Mouse (Mus musculus): ENCODE results near the gene Rnf114. TPM values are rescaled to one million over a fixed set of nuclear protein-coding genes. Genes with fewer than 3 reads are reported as not detected.

Gene Rnf114
- polyA plus RNA-seq, 1 experiment from 2014 or later: 83.2 TPM

- no peak for ATAC-seq (ENCODE audit: insufficient number of reproducible peaks, insufficient read depth, low FRiP score, low read depth)
- no peak overlapping the region for H3K4me3 ChIP-seq (ENCODE audit: low read depth, low read length)
- H3K9ac ChIP-seq (replicated peaks; ENCODE audit: low read depth, low read length): no peak overlapping the region
- peaks cover under 1% of the 10 kb centered on the region; the same call in 1 of the 2 replicates for H3K36me3 ChIP-seq (ENCODE audit: control insufficient read depth, insufficient read depth, low read length)
- H3K27me3 ChIP-seq (ENCODE audit: control insufficient read depth, insufficient read depth, low read length): peaks cover 8% of the 10 kb centered on the region
- 33% methylated on average over 10 of the region's 10 CpGs for WGBS
- H3K9me3 ChIP-seq (ENCODE audit: control insufficient read depth, low read depth, low read length): no peaks in the 10 kb centered on the region
- no peak overlapping the region for H3K27ac ChIP-seq (ENCODE audit: low read length)
- peaks cover 13% of the 10 kb centered on the region; the same call in 1 of the 2 replicates for H3K4me1 ChIP-seq (ENCODE audit: control insufficient read depth, insufficient read depth, low read length)
- no peak overlapping the region for H3K4me2 ChIP-seq (replicated peaks; ENCODE audit: low read depth, low read length)
Measured at GRCm38 (mm10) chr2:167536320-167536945, 44.0 kb downstream of the Rnf114 start.

GRCm38 (mm10) chr2:167537476-167538297, 45.2 kb downstream of the Rnf114 start, which contains the start of gene Snai1:
TSS of gene Snai1 (plus strand) at chr2:167538195.
- Histone ChIP-seq H3K4me3 (ENCODE audit: low read depth, low read length) (peak within 1 kb of the TSS; percentile 45), H3K4me2 (replicated peaks; ENCODE audit: low read depth, low read length) (peak within 1 kb of the TSS; percentile 84), H3K36me3 (ENCODE audit: control insufficient read depth, insufficient read depth, low read length) (peaks cover 7% of the 10 kb centered on the region; the same call in 1 of the 2 replicates), H3K4me1 (ENCODE audit: control insufficient read depth, insufficient read depth, low read length) (peaks cover 26% of the 10 kb centered on the region), H3K9me3 (ENCODE audit: control insufficient read depth, low read depth, low read length) (no peaks in the 10 kb centered on the region), H3K27me3 (ENCODE audit: control insufficient read depth, insufficient read depth, low read length) (peaks cover 8% of the 10 kb centered on the region), H3K27ac (ENCODE audit: low read length) (peak within 1 kb of the TSS; percentile 35; the same call in 1 of the 2 replicates), H3K9ac (replicated peaks; ENCODE audit: low read depth, low read length) (peak within 1 kb of the TSS; percentile 25; the same call in 1 of the 2 replicates)
- under 1% methylated on average over 58 of the region's 58 CpGs for WGBS
- peak; percentile 96 for ATAC-seq (ENCODE audit: insufficient number of reproducible peaks, insufficient read depth, low FRiP score, low read depth)

- H3K9ac ChIP-seq (replicated peaks; ENCODE audit: low read depth, low read length): peak overlapping the region; percentile 25; the same call in 1 of the 2 replicates
Measured at GRCm38 (mm10) chr2:167538671-167539306, 46.3 kb downstream of the Rnf114 start.

DNA sequence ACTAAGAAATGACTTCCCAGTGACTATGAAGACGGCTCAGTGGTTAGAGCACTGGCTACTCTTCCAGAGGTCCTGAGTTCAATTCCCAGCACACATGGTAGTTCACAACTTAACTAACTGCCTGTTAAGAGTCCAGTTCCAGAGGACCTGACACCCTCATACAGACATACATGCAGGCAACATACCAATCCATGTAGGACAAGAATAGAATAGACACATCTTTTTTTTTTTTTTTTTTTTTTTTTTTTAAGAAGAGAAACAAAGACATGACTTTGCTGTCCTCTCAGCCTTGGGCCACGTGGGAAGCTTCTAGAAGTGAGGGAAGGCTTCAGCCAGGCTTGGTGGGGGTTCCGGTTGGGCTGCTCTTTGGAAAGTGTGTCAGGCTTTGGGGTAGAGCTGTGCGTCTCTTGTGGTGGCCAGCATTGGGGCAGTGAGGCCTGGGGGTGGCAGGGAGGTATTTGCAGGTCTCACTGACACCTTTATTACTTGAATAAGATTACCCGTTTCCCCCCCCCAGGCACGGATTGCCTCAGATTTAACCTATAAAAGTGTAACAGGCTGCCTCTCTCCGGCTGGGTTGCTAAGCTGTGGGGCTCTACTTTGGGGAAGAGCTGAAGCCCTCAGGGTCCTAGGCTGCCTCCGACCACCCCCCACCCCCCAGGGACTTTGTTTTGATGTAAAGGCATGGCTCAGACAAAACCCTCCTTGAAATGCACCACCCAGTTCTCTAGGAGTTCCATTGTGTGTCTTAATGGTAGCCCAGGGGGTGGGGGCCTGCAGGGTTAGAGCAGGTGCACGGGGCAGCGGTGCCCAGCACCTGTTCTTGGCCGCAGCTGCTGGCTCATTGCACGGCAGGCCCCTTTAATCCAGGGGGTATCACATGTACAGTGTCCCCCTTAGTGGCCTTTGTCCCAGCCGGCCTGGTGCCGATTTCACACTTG, 47.4 kb downstream of the Rnf114 start:
- Histone ChIP-seq H3K4me3 (ENCODE audit: low read depth, low read length) (peak overlapping the region; percentile 45), H3K4me1 (ENCODE audit: control insufficient read depth, insufficient read depth, low read length) (peaks cover 44% of the 10 kb centered on the region), H3K9ac (replicated peaks; ENCODE audit: low read depth, low read length) (no peak overlapping the region; the same call in 1 of the 2 replicates), H3K9me3 (ENCODE audit: control insufficient read depth, low read depth, low read length) (no peaks in the 10 kb centered on the region), H3K27me3 (ENCODE audit: control insufficient read depth, insufficient read depth, low read length) (peaks cover 8% of the 10 kb centered on the region), H3K36me3 (ENCODE audit: control insufficient read depth, insufficient read depth, low read length) (peaks cover 7% of the 10 kb centered on the region; the same call in 1 of the 2 replicates), H3K4me2 (replicated peaks; ENCODE audit: low read depth, low read length) (peak overlapping the region; percentile 84), H3K27ac (ENCODE audit: low read length) (no peak overlapping the region)
- ATAC-seq (ENCODE audit: insufficient number of reproducible peaks, insufficient read depth, low FRiP score, low read depth): no peak
- WGBS: 35% methylated on average over 14 of the region's 14 CpGs

More at GRCm38 (mm10) chr2:167538671-167539306, 46.3 kb downstream of the Rnf114 start:
- H3K4me2 ChIP-seq (replicated peaks; ENCODE audit: low read depth, low read length): peak overlapping the region; percentile 84
- H3K27me3 ChIP-seq (ENCODE audit: control insufficient read depth, insufficient read depth, low read length): peaks cover 8% of the 10 kb centered on the region
- WGBS: 24% methylated on average over 34 of the region's 34 CpGs
- H3K27ac ChIP-seq (ENCODE audit: low read length): peak overlapping the region; percentile 35; the same call in 1 of the 2 replicates
- H3K9me3 ChIP-seq (ENCODE audit: control insufficient read depth, low read depth, low read length): no peaks in the 10 kb centered on the region
- ATAC-seq (ENCODE audit: insufficient number of reproducible peaks, insufficient read depth, low FRiP score, low read depth): no peak
- H3K4me1 ChIP-seq (ENCODE audit: control insufficient read depth, insufficient read depth, low read length): peaks cover 37% of the 10 kb centered on the region
- H3K4me3 ChIP-seq (ENCODE audit: low read depth, low read length): peak overlapping the region; percentile 45
- peaks cover 7% of the 10 kb centered on the region; the same call in 1 of the 2 replicates for H3K36me3 ChIP-seq (ENCODE audit: control insufficient read depth, insufficient read depth, low read length)

DNA sequence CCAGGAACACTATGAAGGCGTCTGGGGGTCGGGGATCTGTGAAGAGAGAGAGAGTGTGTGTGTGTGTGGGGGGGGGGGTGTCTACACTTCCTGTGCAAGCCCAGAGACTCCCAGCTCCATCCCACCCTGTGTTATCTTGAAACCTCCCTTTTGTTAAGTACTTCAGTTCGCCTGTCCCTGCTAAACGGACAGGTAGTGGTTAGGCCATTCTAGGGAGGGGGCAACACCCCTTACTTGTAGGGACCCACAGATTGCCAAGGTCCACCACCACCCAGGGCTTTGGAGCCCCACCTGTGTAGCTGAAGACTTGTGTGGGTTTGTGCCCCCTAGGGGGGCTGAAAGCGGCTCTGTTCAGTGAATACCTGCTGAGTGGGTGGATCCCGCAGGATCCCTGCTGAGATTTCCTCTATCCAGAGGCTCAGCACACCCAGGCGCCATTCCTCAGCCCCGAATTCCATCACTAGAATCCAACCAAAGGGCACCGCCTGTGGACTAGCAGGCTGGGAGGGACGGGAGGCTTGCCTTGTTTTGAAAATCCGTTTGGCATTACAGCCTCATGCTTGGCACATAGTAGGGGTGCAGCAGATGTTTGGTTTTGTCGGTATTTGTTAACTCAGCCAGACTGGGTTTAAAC, 48.1 kb downstream of the Rnf114 start:
- peaks cover 44% of the 10 kb centered on the region for H3K4me1 ChIP-seq (ENCODE audit: control insufficient read depth, insufficient read depth, low read length)
- no peak for ATAC-seq (ENCODE audit: insufficient number of reproducible peaks, insufficient read depth, low FRiP score, low read depth)
- no peaks in the 10 kb centered on the region for H3K9me3 ChIP-seq (ENCODE audit: control insufficient read depth, low read depth, low read length)
- peak overlapping the region; percentile 45 for H3K4me3 ChIP-seq (ENCODE audit: low read depth, low read length)
- H3K36me3 ChIP-seq (ENCODE audit: control insufficient read depth, insufficient read depth, low read length): peaks cover 7% of the 10 kb centered on the region; the same call in 1 of the 2 replicates
- peaks cover 8% of the 10 kb centered on the region for H3K27me3 ChIP-seq (ENCODE audit: control insufficient read depth, insufficient read depth, low read length)
- peak overlapping the region; percentile 21; the same call in 1 of the 2 replicates for H3K27ac ChIP-seq (ENCODE audit: low read length)
- H3K9ac ChIP-seq (replicated peaks; ENCODE audit: low read depth, low read length): peak overlapping the region; percentile 21; the same call in 1 of the 2 replicates
- WGBS: 29% methylated on average over 12 of the region's 12 CpGs
- H3K4me2 ChIP-seq (replicated peaks; ENCODE audit: low read depth, low read length): peak overlapping the region; percentile 84

GRCm38 (mm10) chr2:167541324-167541723, 48.9 kb downstream of the Rnf114 start:
- Histone ChIP-seq H3K9ac (replicated peaks; ENCODE audit: low read depth, low read length) (0 out of 2 replicates have a peak overlapping the region, but pooled peaks have one; percentile 21), H3K4me3 (ENCODE audit: low read depth, low read length) (peak overlapping the region; percentile 45; the same call in 1 of the 2 replicates), H3K4me2 (replicated peaks; ENCODE audit: low read depth, low read length) (peak overlapping the region; percentile 84), H3K27ac (ENCODE audit: low read length) (0 out of 2 replicates have a peak overlapping the region, but pooled peaks have one; percentile 6), H3K27me3 (ENCODE audit: control insufficient read depth, insufficient read depth, low read length) (peaks cover 8% of the 10 kb centered on the region), H3K36me3 (ENCODE audit: control insufficient read depth, insufficient read depth, low read length) (peaks cover 7% of the 10 kb centered on the region; the same call in 1 of the 2 replicates), H3K9me3 (ENCODE audit: control insufficient read depth, low read depth, low read length) (no peaks in the 10 kb centered on the region), H3K4me1 (ENCODE audit: control insufficient read depth, insufficient read depth, low read length) (peaks cover 44% of the 10 kb centered on the region)
- WGBS: 25% methylated on average over 6 of the region's 6 CpGs
- ATAC-seq (ENCODE audit: insufficient number of reproducible peaks, insufficient read depth, low FRiP score, low read depth): no peak

DNA sequence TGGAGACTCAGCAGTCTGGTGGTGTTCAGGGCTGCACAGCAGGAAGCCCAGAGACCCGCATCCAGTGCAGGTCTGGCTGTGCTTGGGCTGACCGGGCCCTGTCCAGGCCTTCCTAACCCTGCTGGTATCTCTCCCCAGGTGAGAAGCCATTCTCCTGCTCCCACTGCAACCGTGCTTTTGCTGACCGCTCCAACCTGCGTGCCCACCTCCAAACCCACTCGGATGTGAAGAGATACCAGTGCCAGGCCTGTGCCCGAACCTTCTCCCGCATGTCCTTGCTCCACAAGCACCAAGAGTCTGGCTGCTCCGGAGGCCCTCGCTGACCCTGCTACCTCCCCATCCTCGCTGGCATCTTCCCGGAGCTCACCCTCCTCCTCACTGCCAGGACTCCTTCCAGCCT, 49.3 kb downstream of the Rnf114 start:
- Histone ChIP-seq H3K36me3 (ENCODE audit: control insufficient read depth, insufficient read depth, low read length) (peaks cover 7% of the 10 kb centered on the region; the same call in 1 of the 2 replicates), H3K4me3 (ENCODE audit: low read depth, low read length) (no peak overlapping the region), H3K9me3 (ENCODE audit: control insufficient read depth, low read depth, low read length) (no peaks in the 10 kb centered on the region), H3K4me1 (ENCODE audit: control insufficient read depth, insufficient read depth, low read length) (peaks cover 44% of the 10 kb centered on the region), H3K27me3 (ENCODE audit: control insufficient read depth, insufficient read depth, low read length) (peaks cover 7% of the 10 kb centered on the region), H3K9ac (replicated peaks; ENCODE audit: low read depth, low read length) (no peak overlapping the region), H3K27ac (ENCODE audit: low read length) (peak overlapping the region; percentile 99; the same call in 1 of the 2 replicates), H3K4me2 (replicated peaks; ENCODE audit: low read depth, low read length) (peak overlapping the region; percentile 84)
- no peak for ATAC-seq (ENCODE audit: insufficient number of reproducible peaks, insufficient read depth, low FRiP score, low read depth)
- 84% methylated on average over 12 of the region's 12 CpGs for WGBS
